ENCODE assay signal across 8 mouse cellular contexts in the genomic region with DNA sequence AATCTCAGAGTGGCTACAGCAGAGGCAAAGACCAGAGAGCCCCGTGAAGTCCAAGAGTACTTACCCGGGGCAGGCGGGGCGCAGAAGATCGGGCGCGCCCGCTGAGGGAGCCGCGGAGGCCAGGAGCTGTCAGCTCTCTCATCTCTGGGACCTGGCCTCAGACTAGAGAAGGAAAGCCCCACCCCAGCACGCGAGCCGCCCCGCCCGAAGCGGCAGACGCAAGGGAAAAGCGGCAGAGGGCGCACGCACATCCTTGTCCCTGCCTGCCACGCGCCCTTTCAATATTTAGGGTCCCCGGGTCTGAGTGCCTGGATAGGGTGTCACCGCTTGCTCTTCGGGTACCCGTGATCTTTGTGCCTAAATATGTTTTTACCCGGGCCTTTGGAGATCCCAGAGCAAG. TPM values are rescaled to one million over a fixed set of nuclear protein-coding genes. Genes with fewer than 3 reads are reported as not detected.
DNase-seq lines count a peak whose midpoint lies in the region; ATAC-seq and TF ChIP-seq lines count a peak whose summit lies in the region.

TSS of gene Ahrr (minus strand) at position 165 of the 400 bp plus-strand sequence.

- no peaks in the 10 kb centered on the region for H3K36me3 ChIP-seq in ES-E14 (ENCODE audit: control insufficient read depth, insufficient read depth, low read length, poor library complexity, severe bottlenecking)
- H3K36me3 ChIP-seq in forebrain, embryonic 14.5 days (ENCODE audit: control insufficient read depth, insufficient read depth, low read length) = no peaks in the 10 kb centered on the region
- H3K36me3 ChIP-seq in limb, embryonic 11.5 days (ENCODE audit: control insufficient read depth, insufficient read depth, low read length) = no peaks in the 10 kb centered on the region
- H3K36me3 ChIP-seq in stomach, embryonic 15.5 days = no peaks in the 10 kb centered on the region

- in situ Hi-C loops in ES-E14 (cut with MboI; ENCODE audit: low sequenced_read_pairs in 2 of 2, unreplicated experiment in 2 of 2) = no loop called here

- 1% methylated on average over 27 of the region's 27 CpGs for WGBS in forebrain, embryonic 14.5 days
- WGBS in limb, embryonic 11.5 days = under 1% methylated on average over 27 of the region's 27 CpGs
- WGBS in stomach, embryonic 15.5 days = under 1% methylated on average over 27 of the region's 27 CpGs

- no peak within 1 kb of the TSS for H3K9ac ChIP-seq in ES-E14 (ENCODE audit: insufficient read depth, low read depth, low read length, poor library complexity, severe bottlenecking)
- peak within 1 kb of the TSS; percentile 35; the same call in 1 of the 2 replicates for H3K9ac ChIP-seq in forebrain, embryonic 14.5 days (ENCODE audit: low read length)
- H3K9ac ChIP-seq in limb, embryonic 11.5 days (ENCODE audit: low read length) = no peak within 1 kb of the TSS
- H3K9ac ChIP-seq in stomach, embryonic 15.5 days = no peak within 1 kb of the TSS

- peak within 1 kb of the TSS; percentile 41 for H3K4me2 ChIP-seq in forebrain, embryonic 14.5 days (ENCODE audit: low read length)
- peak within 1 kb of the TSS; percentile 46 for H3K4me2 ChIP-seq in limb, embryonic 11.5 days (ENCODE audit: low read depth, severe bottlenecking)
- H3K4me2 ChIP-seq in stomach, embryonic 15.5 days = peak within 1 kb of the TSS; percentile 55

- H3K4me3 ChIP-seq in ES-E14 (ENCODE audit: insufficient read depth in 1 of 2, low read depth in 1 of 2, low read length in 2 of 2, poor library complexity in 1 of 2, severe bottlenecking in 1 of 2) = peak within 1 kb of the TSS; percentile 23 to 55; a peak in 3 of 4 replicates
- H3K4me3 ChIP-seq in forebrain, embryonic 14.5 days (ENCODE audit: low read depth, low read length) = peak within 1 kb of the TSS; percentile 11; the same call in 1 of the 2 replicates
- H3K4me3 ChIP-seq in limb, embryonic 11.5 days (ENCODE audit: low read depth, low read length) = peak within 1 kb of the TSS; percentile 9; the same call in 1 of the 2 replicates
- H3K4me3 ChIP-seq in stomach, embryonic 15.5 days (replicated peaks) = peak within 1 kb of the TSS; percentile 24

- DNase-seq in ES-E14 (ENCODE audit: low read depth, low spot score) (peak; percentile 53), adipocyte (ENCODE audit: low spot score) (no peak)
- DNase-seq in adrenal gland, postnatal 25 days = peak; percentile 72
- DNase-seq in forebrain, embryonic 14.5 days (ENCODE audit: low spot score) = peak; percentile 53
- peak; percentile 79 for DNase-seq in limb, embryonic 11.5 days (ENCODE audit: low spot score)
- DNase-seq in mesoderm, embryonic 11.5 days (ENCODE audit: low read depth, low spot score) = peak; percentile 56

- peak; percentile 61 for ATAC-seq in forebrain, embryonic 14.5 days
- ATAC-seq in hematopoietic stem cell, adult 5-6 weeks (replicated peaks in 1 of 2; ENCODE audit: insufficient read depth in 1 of 2, low FRiP score in 2 of 2, low TSS enrichment in 1 of 2, low read depth in 1 of 2, poor library complexity in 2 of 2, severe bottlenecking in 2 of 2) = peak; percentile 76 to 88
- ATAC-seq in limb, embryonic 11.5 days (ENCODE audit: insufficient number of reproducible peaks, low FRiP score, low TSS enrichment, low read depth) = peak; percentile 67; the same call in 1 of the 2 replicates
- no peak; the same call in 1 of the 2 replicates for ATAC-seq in stomach, embryonic 15.5 days (ENCODE audit: insufficient read depth, low FRiP score, low read depth)

- H3K4me1 ChIP-seq in ES-E14 (ENCODE audit: control insufficient read depth in 2 of 2, insufficient read depth in 2 of 2, low read length in 2 of 2, poor library complexity in 1 of 2) = no peaks in the 10 kb centered on the region; a peak in 1 of 4 replicates
- no peaks in the 10 kb centered on the region for H3K4me1 ChIP-seq in forebrain, embryonic 14.5 days (ENCODE audit: control insufficient read depth, insufficient read depth, low read length)
- no peaks in the 10 kb centered on the region for H3K4me1 ChIP-seq in limb, embryonic 11.5 days (ENCODE audit: control insufficient read depth, insufficient read depth, low read length)
- H3K4me1 ChIP-seq in stomach, embryonic 15.5 days = 0 out of 2 replicates have a peak, but pooled peaks cover 3% of the 10 kb centered on the region

- H3K9me3 ChIP-seq in ES-E14 (ENCODE audit: control insufficient read depth, insufficient read depth, low read depth, low read length) = no peaks in the 10 kb centered on the region
- no peaks in the 10 kb centered on the region for H3K9me3 ChIP-seq in forebrain, embryonic 14.5 days (replicated peaks; ENCODE audit: control insufficient read depth, low read length)
- H3K9me3 ChIP-seq in limb, embryonic 11.5 days (ENCODE audit: control insufficient read depth, low read length) = no peaks in the 10 kb centered on the region
- no peaks in the 10 kb centered on the region for H3K9me3 ChIP-seq in stomach, embryonic 15.5 days

- H3K27me3 ChIP-seq in forebrain, embryonic 14.5 days (replicated peaks; ENCODE audit: control insufficient read depth, insufficient read depth, low read length) = 0 out of 2 replicates have a peak, but pooled peaks cover 3% of the 10 kb centered on the region
- H3K27me3 ChIP-seq in limb, embryonic 11.5 days (ENCODE audit: control insufficient read depth, insufficient read depth, low read length) = peaks cover 3% of the 10 kb centered on the region; the same call in 1 of the 2 replicates
- peaks cover 10% of the 10 kb centered on the region; the same call in 1 of the 2 replicates for H3K27me3 ChIP-seq in stomach, embryonic 15.5 days (replicated peaks)

- no peak within 1 kb of the TSS for H3K27ac ChIP-seq in ES-E14 (ENCODE audit: insufficient read depth, low read depth, low read length, poor library complexity, severe bottlenecking)
- no peak within 1 kb of the TSS for H3K27ac ChIP-seq in forebrain, embryonic 14.5 days (ENCODE audit: low read depth, low read length)
- H3K27ac ChIP-seq in limb, embryonic 11.5 days (replicated peaks; ENCODE audit: low read depth, low read length) = no peak within 1 kb of the TSS
- no peak within 1 kb of the TSS for H3K27ac ChIP-seq in stomach, embryonic 15.5 days

TF ChIP-seq in ES-E14, 5 proteins besides CTCF, POLR2A, EP300 and RAD21:
- TF ChIP-seq CHD2 (IDR thresholded peaks at IDR 0.05; ENCODE audit: low read depth, low read length) (no peak), ZC3H11A (IDR thresholded peaks at IDR 0.05; ENCODE audit: borderline replicate concordance, low read depth, low read length) (0 out of 2 replicates have a peak, but pooled peaks have one; percentile 28)

RNA-seq across cellular contexts. Expression of gene Ahrr, which starts in this region (rescaled TPM):
- 0.27 and 0.32 TPM in 2 replicates for total RNA-seq in ES-E14 (2012; rRNA removed)
- 1.1 and 1.7 TPM in 2 replicates for total RNA-seq in adrenal gland, postnatal 25 days (2021)
- 0.88 and 0.89 TPM in 2 replicates for polyA plus RNA-seq in forebrain, embryonic 14.5 days (2014; fragmentation: Nextera tagmentation; extraction: Ambion mirVana)
- total RNA-seq in hematopoietic stem cell, adult 5-6 weeks (2017) = 0.69 and 1.6 TPM in 2 replicates
- polyA plus RNA-seq in limb, embryonic 11.5 days (2014; fragmentation: Nextera tagmentation; extraction: Ambion mirVana) = 0.96 and 1.3 TPM in 2 replicates
- 0.50 and 0.52 TPM in 2 replicates for polyA plus RNA-seq in stomach, embryonic 15.5 days (2015; fragmentation: Nextera tagmentation; extraction: Ambion mirVana)

Comparison
In these comparisons a context has a peak if more than half of its experiments do, and no peak if none do; other contexts are left out.
1. Peak in DNase-seq and H3K4me3 ChIP-seq in ES-E14; RNA of the gene not detected or under 1 TPM.
2. Peak in DNase-seq, ATAC-seq, H3K4me3 ChIP-seq, H3K9ac ChIP-seq and H3K4me2 ChIP-seq in forebrain, embryonic 14.5 days; RNA of the gene not detected or under 1 TPM.